Mouse (Mus musculus) MN1 (cell line): ENCODE measurements around the gene Ddx21.
"Not testable (repeated sequence)": the region's sequence is repeated elsewhere in the genome, so short reads cannot be mapped to it uniquely, and the experiment has no call there.

Source experiments
- DNase-seq: peaks from one replicate; pipeline ENCODE4 v3.0.0-alpha.2; 2016; ENCODE audit warnings: low spot score

Gene Ddx21

GRCm38 (mm10) chr10:62602177-62603040 is at the start of gene Ddx21:
Gene Ddx21, minus strand, starts transcription at chr10:62602281.
- peak; percentile 92 for DNase-seq

GRCm38 (mm10) chr10:62650881-62651810 is 49.1 kb upstream of the Ddx21 start, which contains the start of gene Ddx50:
Gene Ddx50, minus strand, starts transcription at chr10:62651218.
- peak; percentile 99 for DNase-seq

GRCm38 (mm10) chr10:62650358-62650782 is 48.3 kb upstream of the Ddx21 start:
- no peak for DNase-seq

GRCm38 (mm10) chr10:62604161-62604560 is 2.1 kb upstream of the Ddx21 start:
- DNase-seq, result no peak

- DNase-seq, result no peak
These were observed 1.4 kb upstream of the Ddx21 start for GRCm38 (mm10) chr10:62603233-62604030.

- no peak for DNase-seq
These were observed 276 bp downstream of the Ddx21 start for GRCm38 (mm10) chr10:62601833-62602176.

GRCm38 (mm10) chr10:62601053-62601791 is 859 bp downstream of the Ddx21 start:
- DNase-seq, result peak; percentile 49

GRCm38 (mm10) chr10:62600056-62600455 is 2.0 kb downstream of the Ddx21 start:
- no peak for DNase-seq

GRCm38 (mm10) chr10:62599311-62599710 is 2.8 kb downstream of the Ddx21 start:
- DNase-seq, result not testable (repeated sequence)

- no peak for DNase-seq
These were observed 9.6 kb downstream of the Ddx21 start for GRCm38 (mm10) chr10:62592496-62592895.

GRCm38 (mm10) chr10:62590200-62590599 is 11.9 kb downstream of the Ddx21 start:
- DNase-seq, result peak; percentile 96

- DNase-seq, result peak; percentile 60
These were observed 13.5 kb downstream of the Ddx21 start for GRCm38 (mm10) chr10:62588616-62589015.

GRCm38 (mm10) chr10:62583245-62583644 is 18.8 kb downstream of the Ddx21 start:
- DNase-seq, result no peak

- peak; percentile 71 for DNase-seq
These were observed 19.4 kb downstream of the Ddx21 start for GRCm38 (mm10) chr10:62582701-62583100.

- DNase-seq, result no peak
These were observed 19.8 kb downstream of the Ddx21 start for GRCm38 (mm10) chr10:62582263-62582662.

- not testable (repeated sequence) for DNase-seq
These were observed 23.0 kb downstream of the Ddx21 start for GRCm38 (mm10) chr10:62579129-62579528.

GRCm38 (mm10) chr10:62578338-62579100 is 23.6 kb downstream of the Ddx21 start, which contains the start of gene Kif1bp:
Gene Kif1bp, minus strand, starts transcription at chr10:62578457.
- peak; percentile 98 for DNase-seq

- no peak for DNase-seq
These were observed 24.3 kb downstream of the Ddx21 start for GRCm38 (mm10) chr10:62577673-62578337.

- DNase-seq, result no peak
These were observed 27.1 kb downstream of the Ddx21 start for GRCm38 (mm10) chr10:62575001-62575400.
